Mouse (Mus musculus) lung, postnatal 14 days (tissue): ENCODE measurements around the gene Masp1.

Experiments used
- DNase-seq: peaks from one replicate; pipeline ENCODE4 v3.0.0; 2021

The Masp1 gene

GRCm38 (mm10) chr16:23520235-23520871 is at the start of gene Masp1, which contains the start of gene Rtp4:
TSS of gene Masp1 (minus strand) at chr16:23520815.
TSS of gene Rtp4 (plus strand) at chr16:23520291.
- no peak for DNase-seq

- no peak for DNase-seq
Measured at GRCm38 (mm10) chr16:23568369-23568958, 47.8 kb upstream of the Masp1 start.

GRCm38 (mm10) chr16:23557669-23558068 is 37.1 kb upstream of the Masp1 start:
- DNase-seq, result no peak

GRCm38 (mm10) chr16:23557195-23557594 is 36.6 kb upstream of the Masp1 start:
- DNase-seq, result no peak

- no peak for DNase-seq
Measured at GRCm38 (mm10) chr16:23554673-23555072, 34.1 kb upstream of the Masp1 start.

- no peak for DNase-seq
Measured at GRCm38 (mm10) chr16:23550981-23551582, 30.5 kb upstream of the Masp1 start.

GRCm38 (mm10) chr16:23550346-23550980 is 29.8 kb upstream of the Masp1 start:
- peak; percentile 71 for DNase-seq

GRCm38 (mm10) chr16:23547783-23548182 is 27.2 kb upstream of the Masp1 start:
- DNase-seq, result no peak

GRCm38 (mm10) chr16:23544361-23544760 is 23.7 kb upstream of the Masp1 start:
- DNase-seq, result no peak

GRCm38 (mm10) chr16:23542866-23543265 is 22.3 kb upstream of the Masp1 start:
- DNase-seq, result no peak

GRCm38 (mm10) chr16:23541046-23541445 is 20.4 kb upstream of the Masp1 start:
- no peak for DNase-seq

- no peak for DNase-seq
Measured at GRCm38 (mm10) chr16:23533707-23534106, 13.1 kb upstream of the Masp1 start.

- no peak for DNase-seq
Measured at GRCm38 (mm10) chr16:23529186-23529585, 8.6 kb upstream of the Masp1 start.

GRCm38 (mm10) chr16:23522081-23522480 is 1.5 kb upstream of the Masp1 start:
- no peak for DNase-seq

GRCm38 (mm10) chr16:23521092-23521491 is 477 bp upstream of the Masp1 start:
- DNase-seq, result no peak

- DNase-seq, result no peak
Measured at GRCm38 (mm10) chr16:23519771-23520170, 844 bp downstream of the Masp1 start.

GRCm38 (mm10) chr16:23518567-23519369 is 1.8 kb downstream of the Masp1 start:
- DNase-seq, result no peak

GRCm38 (mm10) chr16:23517754-23518566 is 2.7 kb downstream of the Masp1 start:
- no peak for DNase-seq

GRCm38 (mm10) chr16:23517230-23517629 is 3.4 kb downstream of the Masp1 start:
- no peak for DNase-seq

GRCm38 (mm10) chr16:23516606-23517005 is 4.0 kb downstream of the Masp1 start:
- DNase-seq, result no peak

GRCm38 (mm10) chr16:23515766-23516165 is 4.8 kb downstream of the Masp1 start:
- peak; percentile 65 for DNase-seq

GRCm38 (mm10) chr16:23513401-23513800 is 7.2 kb downstream of the Masp1 start:
- no peak for DNase-seq
